Mouse (Mus musculus) hindlimb bud, embryonic 11.5 days (tissue): ENCODE measurements around the gene S100a11.
"Not testable (repeated sequence)": the region's sequence is repeated elsewhere in the genome, so short reads cannot be mapped to it uniquely, and the experiment has no call there.

Source experiments
- DNase-seq: peaks from one replicate; pipeline ENCODE4 v3.0.0-alpha.2; 2012; ENCODE audit warnings: low read depth, low spot score; ENCODE audit errors: extremely low spot score

The S100a11 gene

DNA sequence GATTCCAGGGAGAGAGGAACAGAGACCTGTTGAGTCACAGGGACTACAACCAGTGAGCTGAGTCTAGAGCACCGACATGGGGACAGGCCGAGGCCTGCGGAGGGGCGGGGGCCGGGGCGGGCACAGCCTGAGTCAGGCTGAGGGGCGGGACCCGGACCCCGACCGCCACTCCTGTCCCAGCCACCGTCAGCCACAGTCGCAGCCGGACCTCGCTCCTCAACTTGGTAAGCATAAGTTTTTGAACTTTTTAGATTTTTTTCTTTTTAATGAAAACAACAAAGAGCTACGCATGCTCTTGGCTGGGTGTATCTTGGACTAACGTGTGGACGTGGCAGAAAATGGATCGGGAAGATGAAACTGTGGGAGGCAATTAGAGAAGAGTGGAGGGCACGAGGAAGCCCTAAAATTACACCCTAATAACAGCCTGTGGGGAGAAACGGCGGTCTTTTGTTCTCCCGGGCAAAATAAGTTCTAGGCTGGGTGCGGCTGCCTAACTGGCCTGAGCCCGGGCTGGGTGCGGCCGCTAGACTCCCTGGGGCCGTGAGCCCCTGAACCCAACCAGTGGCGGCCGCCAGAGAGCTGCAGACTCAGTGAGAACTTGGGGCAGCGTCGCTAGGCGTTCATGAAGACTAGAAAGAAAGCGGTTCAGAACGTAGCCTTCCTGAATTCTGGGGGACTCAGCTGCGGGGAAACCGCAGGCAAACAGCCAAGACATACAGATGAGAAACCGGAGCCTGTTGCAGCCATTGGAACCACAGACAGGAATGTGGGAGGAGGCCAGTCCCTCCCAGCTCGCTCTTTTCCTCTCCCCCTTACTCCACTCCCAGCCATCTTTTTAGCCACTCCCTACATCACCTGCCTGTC, at the start of gene S100a11:
Gene S100a11 (plus strand): TSS at position 159 of the 864 bp plus-strand sequence.
- DNase-seq, result no peak

DNA sequence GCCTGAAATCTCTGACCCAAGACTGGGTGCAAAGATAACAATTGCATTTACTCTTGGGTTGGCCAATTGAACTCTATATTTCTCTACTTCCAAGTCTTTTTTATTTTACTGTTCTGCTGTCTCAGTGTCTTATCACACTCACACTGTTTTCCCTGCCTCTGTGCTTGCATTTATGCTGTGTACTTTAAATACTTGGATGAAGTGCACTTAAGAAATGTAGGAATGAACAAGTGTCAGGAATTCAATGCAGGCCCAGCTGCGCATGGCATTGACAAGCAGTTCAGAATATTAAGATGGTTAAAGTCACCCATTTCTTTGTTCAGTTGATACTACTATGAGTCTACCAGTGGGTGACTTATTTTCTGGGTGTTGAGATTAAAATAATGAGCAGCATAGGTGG, 40.2 kb upstream of the S100a11 start:
- no peak for DNase-seq

DNA sequence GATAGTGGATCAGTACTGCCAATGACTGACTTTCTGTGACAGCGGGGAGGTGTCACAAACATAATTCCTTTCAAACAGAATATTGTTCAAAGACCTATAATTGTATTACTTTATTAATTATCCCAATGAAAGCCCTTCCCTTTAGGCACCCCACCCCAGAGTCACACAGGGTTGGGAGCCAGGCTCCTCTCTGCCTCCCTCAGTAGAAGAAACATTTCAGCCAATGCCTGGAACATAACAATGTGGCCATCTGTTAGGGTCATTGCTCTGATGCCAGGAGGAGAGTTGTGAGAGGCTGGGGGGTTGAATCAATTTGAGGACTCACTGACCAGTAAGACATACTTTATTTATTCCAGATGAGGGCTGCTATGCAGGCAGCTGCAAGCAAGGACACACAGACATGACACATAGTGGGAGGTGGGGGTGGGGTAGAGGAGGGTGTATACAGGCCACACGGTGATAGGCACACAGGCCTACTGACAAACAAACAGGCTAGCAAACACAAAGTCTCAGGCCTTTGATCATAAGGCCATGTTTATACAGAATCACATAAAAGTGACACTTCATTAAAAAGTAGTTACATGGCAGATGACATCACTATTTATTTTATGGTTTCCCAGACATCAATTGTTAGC, 38.2 kb upstream of the S100a11 start:
- DNase-seq, result no peak

GRCm38 (mm10) chr3:93485611-93486010, 34.7 kb upstream of the S100a11 start:
- DNase-seq, result no peak

DNA sequence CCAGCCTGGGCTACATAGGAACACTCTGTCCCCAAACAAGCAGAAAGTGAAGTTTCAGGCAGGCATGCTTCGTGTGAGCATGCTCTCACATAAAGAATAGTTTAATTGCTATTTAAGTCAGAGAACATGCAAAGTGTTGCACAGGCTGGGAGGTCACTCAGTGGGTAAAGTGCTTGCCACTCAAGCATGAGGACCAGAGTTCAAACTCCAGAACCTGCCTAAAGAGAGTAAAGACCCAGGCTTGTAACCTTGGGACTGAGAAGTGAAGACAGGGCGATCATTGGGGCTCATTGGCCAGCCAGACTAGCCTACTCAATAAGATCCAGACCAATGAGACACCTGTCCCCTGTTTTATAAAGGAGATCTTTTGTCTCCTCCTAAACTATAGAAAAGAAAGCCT, 31.7 kb upstream of the S100a11 start:
- no peak for DNase-seq

GRCm38 (mm10) chr3:93492176-93492575, 28.1 kb upstream of the S100a11 start:
- no peak for DNase-seq

DNA sequence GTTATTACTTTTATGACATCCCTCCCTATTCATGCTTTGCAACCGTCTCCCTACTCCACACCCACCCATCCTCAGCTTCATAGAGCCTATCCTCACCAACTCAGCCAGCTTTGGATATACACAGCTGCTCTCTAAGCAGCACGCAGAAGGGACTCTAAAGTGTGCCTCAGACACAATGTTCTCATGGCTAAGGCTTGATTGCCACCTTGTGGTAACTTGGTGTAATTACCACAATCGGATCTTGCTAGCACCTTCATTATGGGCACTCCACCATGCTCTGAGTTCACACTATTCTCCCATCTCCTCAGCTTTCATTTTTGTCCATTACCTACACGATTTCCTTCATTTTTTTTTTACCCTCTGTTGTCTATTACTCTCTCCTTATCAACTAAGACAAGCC, 26.3 kb upstream of the S100a11 start:
- peak; percentile 71 for DNase-seq

- not testable (repeated sequence) for DNase-seq
Observed at GRCm38 (mm10) chr3:93494774-93495173, 25.5 kb upstream of the S100a11 start.

DNA sequence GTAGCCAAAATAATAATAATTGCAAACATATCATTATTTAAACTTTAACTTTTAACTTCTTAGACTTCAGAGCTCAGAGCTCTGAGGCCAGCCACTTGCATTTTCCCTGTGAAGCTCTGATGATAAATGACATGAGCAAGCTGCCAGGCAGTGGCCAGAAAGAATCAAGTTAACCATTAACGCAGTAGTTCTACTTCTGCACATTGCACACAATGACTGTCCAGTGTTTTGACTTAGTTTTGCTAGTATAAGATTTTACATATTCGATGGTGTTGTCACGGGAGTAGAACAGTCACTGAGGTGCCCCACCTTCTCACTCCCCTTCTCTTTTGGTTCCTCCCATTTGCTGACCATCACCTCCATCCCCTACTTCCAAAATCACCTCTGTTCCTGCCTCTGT, 23.2 kb upstream of the S100a11 start:
- no peak for DNase-seq

- DNase-seq, result no peak
Observed at GRCm38 (mm10) chr3:93499129-93499528, 21.2 kb upstream of the S100a11 start.

GRCm38 (mm10) chr3:93504536-93505189, 15.6 kb upstream of the S100a11 start:
- no peak for DNase-seq

DNA sequence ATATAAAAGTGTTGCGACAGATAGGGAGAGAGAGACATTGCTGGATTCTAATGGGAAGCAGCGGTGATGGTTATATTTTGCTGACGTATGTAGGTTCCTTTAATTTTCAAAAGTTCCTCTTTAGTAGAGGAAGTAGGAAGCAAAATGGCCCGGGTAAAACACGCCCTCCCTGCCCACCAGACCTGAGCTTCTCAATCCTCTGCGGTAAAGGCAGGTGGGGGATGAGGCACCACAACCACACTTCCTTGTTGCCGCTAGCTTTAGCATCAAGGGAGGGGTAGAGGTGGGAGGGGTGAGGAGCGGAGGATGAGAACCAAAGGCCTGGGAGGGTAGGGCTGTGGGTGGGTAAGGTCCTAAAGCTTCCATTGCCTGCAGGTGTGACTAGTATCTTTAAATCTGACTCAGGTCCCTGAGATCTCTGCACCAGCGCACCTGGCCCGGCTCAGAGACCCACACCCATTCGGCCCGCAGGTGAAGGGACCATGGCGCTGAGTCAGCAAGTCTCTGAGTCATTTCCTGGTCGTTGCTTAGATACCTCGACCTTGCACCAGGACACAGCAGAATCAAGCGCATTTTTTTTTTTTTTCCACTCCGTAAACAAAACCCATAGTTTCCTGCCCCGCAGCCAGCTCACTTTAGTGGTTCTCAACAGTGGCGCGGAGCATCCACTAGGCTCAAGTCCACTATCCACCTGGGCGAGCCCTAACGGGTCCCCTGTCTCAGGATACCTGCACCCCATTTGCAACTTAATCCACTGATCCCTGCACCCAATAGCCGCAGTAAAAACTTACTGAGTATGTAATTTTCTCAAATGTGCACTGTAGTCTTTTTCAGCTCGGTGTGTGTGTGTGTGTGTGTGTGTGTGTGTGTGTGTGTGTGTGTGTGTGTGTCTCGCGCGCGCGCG, 14.1 kb upstream of the S100a11 start:
- no peak for DNase-seq

GRCm38 (mm10) chr3:93506881-93507325, 13.4 kb upstream of the S100a11 start:
- no peak for DNase-seq

- no peak for DNase-seq
Observed at GRCm38 (mm10) chr3:93509301-93509700, 11.0 kb upstream of the S100a11 start.

- no peak for DNase-seq
Observed at GRCm38 (mm10) chr3:93511036-93511435, 9.3 kb upstream of the S100a11 start.

DNA sequence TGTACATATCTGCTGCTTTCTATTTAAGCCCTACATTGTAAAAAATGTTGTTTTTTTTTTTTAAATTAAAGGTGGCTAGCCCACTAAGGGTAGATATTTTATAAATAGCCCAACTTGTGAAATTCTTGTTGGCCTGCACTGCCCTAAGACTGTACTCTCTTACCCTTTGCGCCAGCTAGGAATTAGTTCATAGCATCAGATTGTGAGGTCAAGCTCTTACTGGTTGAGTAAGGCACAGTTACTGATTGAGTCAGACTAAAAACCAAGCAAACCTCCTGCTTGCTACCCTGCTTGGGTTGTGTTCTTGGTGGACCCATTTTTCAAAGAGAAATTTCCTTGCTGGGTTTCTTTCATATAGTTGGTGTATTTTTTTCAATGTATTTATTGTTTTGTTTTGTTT, 8.5 kb upstream of the S100a11 start:
- no peak for DNase-seq

GRCm38 (mm10) chr3:93512386-93513101, 7.7 kb upstream of the S100a11 start:
- DNase-seq, result no peak

DNA sequence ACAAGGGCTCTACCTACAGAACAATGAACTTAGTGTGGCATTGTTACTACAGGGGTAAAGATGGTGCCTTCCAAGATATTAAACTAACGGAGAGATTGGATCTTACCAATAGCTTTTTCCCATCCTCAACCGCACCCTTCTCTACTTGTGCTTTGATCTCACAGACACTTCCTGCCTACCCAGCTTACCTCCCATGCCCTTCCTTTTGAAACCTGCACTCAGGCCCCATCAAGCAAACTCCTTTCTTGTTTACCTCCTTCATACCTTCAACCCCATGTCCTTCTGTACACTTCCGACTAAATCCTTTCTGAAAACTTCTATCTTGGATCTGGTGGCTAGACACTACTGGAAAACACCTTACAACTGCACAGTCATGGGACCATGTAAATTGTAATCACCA, 5.7 kb upstream of the S100a11 start:
- no peak for DNase-seq

GRCm38 (mm10) chr3:93517343-93517742, 2.9 kb upstream of the S100a11 start:
- no peak for DNase-seq

- DNase-seq, result no peak
Observed at GRCm38 (mm10) chr3:93519856-93520329, 395 bp upstream of the S100a11 start.
